Mouse (Mus musculus) kidney, embryonic 16.5 days (tissue): Measurements from ENCODE around the gene Ttc3. TPM values are rescaled to one million over a fixed set of nuclear protein-coding genes. Genes with fewer than 3 reads are reported as not detected.

Source experiments
- ATAC-seq: fragments of 200-750 bp; cut with Nextera tagmentation; 2 replicates; pipeline ENCODE4 v1.8.0; 2017; ENCODE audit warnings: moderate TSS enrichment; ENCODE audit not compliant: low FRiP score, low TSS enrichment
- H3K27ac ChIP-seq: fragments of 300-500 bp; sonication (generic); 2 replicates; pipeline ENCODE4 v1.5.1; 2014; ENCODE audit warnings: low read length
- H3K27me3 ChIP-seq: fragments of 300-500 bp; sonication (generic); 2 replicates; pipeline ENCODE4 v1.6.1; 2014; ENCODE audit warnings: low read length, control low read depth, mixed read lengths; ENCODE audit not compliant: insufficient read depth
- H3K36me3 ChIP-seq: fragments of 300-500 bp; sonication (generic); 2 replicates; pipeline ENCODE4 v1.6.1; 2014; ENCODE audit warnings: low read length, control low read depth, mixed read lengths; ENCODE audit not compliant: insufficient read depth
- H3K4me1 ChIP-seq: fragments of 300-500 bp; sonication (generic); 2 replicates; pipeline ENCODE4 v1.6.1; 2014; ENCODE audit warnings: low read length, control low read depth, mixed read lengths; ENCODE audit not compliant: insufficient read depth
- H3K4me2 ChIP-seq: fragments of 300-500 bp; sonication (generic); replicated peaks from 2 replicates; pipeline ENCODE4 v1.6.1; 2014; ENCODE audit warnings: low read depth, low read length
- H3K4me3 ChIP-seq: fragments of 300-500 bp; sonication (generic); 2 replicates; pipeline ENCODE4 v1.5.1; 2014; ENCODE audit warnings: mild to moderate bottlenecking, low read length
- H3K9ac ChIP-seq: fragments of 300-500 bp; sonication (generic); replicated peaks from 2 replicates; pipeline ENCODE4 v1.6.1; 2014; ENCODE audit warnings: low read length
- H3K9me3 ChIP-seq: fragments of 300-500 bp; sonication (generic); 2 replicates; pipeline ENCODE4 v1.6.1; 2016; ENCODE audit warnings: low read length, control low read depth
- WGBS: fragments of 180-500 bp; shearing (Covaris S2); extraction: QIAGEN DNeasy Blood & Tissue Kit; methylation state at CpG from one replicate; pipeline ENCODE4 v1.1.7; 2014; 5-methylcytosine and 5-hydroxymethylcytosine counted together
- polyA plus RNA-seq: library from polyadenylated mRNA; unstranded; fragments of >200 nt; fragmentation: Nextera tagmentation; extraction: Ambion mirVana; gene quantifications from 2 replicates; pipeline ENCODE4 v1.2.1, GENCODE M21; 2015

Ttc3 gene
- polyA plus RNA-seq, 1 experiment from 2014 or later: 201 TPM

DNA sequence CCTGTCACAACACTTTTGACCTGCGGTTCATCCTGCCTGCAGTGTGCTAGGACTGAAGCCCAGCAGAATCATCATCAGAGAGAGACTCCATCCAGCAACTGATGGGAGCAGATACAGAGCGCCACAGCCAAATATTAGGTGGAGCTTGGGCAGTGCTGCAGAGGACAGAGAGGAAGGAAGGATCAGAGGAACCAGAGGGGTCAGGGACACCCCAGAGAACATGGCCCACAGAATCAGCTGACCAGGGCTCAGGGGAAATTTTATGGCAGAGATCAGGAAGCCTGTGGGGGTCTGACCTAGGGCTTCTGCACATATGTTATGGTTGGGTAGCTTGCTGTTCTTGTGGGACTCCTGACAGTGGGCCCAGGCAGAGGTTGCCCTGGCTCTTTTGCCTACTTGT, 147.2 kb downstream of the Ttc3 start:
- Histone ChIP-seq H3K9ac (no peak overlapping the region), H3K4me3 (no peak overlapping the region), H3K4me2 (no peak overlapping the region), H3K4me1 (peaks cover 9% of the 10 kb centered on the region; the same call in 1 of the 2 replicates), H3K36me3 (no peaks in the 10 kb centered on the region), H3K27me3 (no peaks in the 10 kb centered on the region), H3K9me3 (no peaks in the 10 kb centered on the region), H3K27ac (no peak overlapping the region)
- 91% methylated on average over 2 of the region's 2 CpGs for WGBS
- ATAC-seq: no peak

Other genes starting within 250 kb of the Ttc3 start
- 8.9 and 10.5 TPM in 2 replicates for gene Hlcs, start 57.0 kb upstream of the Ttc3 start, polyA plus RNA-seq
- 14.2 and 17.4 TPM in 2 replicates for gene Ripply3, start 42.2 kb upstream of the Ttc3 start, polyA plus RNA-seq
- 115 and 120 TPM in 2 replicates for gene Pigp, start 1.2 kb downstream of the Ttc3 start, polyA plus RNA-seq
- 59.3 and 63.2 TPM in 2 replicates for gene Vps26c, start 156.2 kb downstream of the Ttc3 start, polyA plus RNA-seq
- 8.3 and 10.3 TPM in 2 replicates for gene Dyrk1a, start 199.4 kb downstream of the Ttc3 start, polyA plus RNA-seq